Mouse (Mus musculus) telencephalon, adult 2 months (tissue): ENCODE measurements around the gene Mrpl24.
"Not testable (repeated sequence)": the region's sequence is repeated elsewhere in the genome, so short reads cannot be mapped to it uniquely, and the experiment has no call there.

ENCODE experiments used
- DNase-seq: peaks from one replicate; pipeline ENCODE4 v3.0.0-alpha.2; 2011; ENCODE audit warnings: low read depth, low spot score

The Mrpl24 gene

DNA sequence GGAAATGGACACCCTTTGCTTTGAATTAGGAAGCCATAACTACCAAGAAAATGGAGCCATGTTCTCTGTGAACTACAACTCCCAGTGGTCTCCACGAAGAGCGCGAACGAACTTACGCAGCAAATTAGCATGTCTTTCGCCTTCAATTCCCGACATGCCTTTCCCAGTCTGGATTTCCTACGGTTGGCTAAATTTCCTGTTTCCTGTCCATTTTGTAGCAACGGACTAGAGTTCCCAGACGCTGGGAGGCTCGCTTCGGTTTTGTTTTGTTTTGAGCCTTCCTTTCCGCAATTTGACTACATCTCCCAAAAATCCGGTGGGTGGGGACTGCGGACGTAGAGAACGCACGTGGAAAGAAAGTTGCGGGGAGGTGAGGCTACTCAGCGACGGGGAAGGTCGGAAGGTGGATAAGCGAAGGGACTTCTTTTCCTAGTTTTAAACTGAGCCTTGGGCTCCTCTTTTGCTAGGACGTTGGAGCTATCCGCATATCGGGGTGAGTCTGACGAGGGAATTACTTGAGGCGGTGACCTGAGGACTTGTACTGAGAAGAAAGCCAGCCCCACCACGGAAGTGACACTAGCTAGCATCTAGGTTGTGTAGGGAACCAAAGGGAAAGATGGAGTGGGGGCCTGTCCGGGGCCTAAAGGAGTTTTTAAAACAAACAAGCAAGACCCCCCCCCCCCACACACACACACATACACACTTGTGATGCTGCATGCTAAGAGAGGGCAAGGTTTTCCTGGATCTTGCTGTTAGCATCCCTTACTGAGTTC lies at the start of gene Mrpl24:
Gene Mrpl24 (plus strand): TSS at position 171 of the 773 bp plus-strand sequence.
- DNase-seq = peak; percentile 98

DNA sequence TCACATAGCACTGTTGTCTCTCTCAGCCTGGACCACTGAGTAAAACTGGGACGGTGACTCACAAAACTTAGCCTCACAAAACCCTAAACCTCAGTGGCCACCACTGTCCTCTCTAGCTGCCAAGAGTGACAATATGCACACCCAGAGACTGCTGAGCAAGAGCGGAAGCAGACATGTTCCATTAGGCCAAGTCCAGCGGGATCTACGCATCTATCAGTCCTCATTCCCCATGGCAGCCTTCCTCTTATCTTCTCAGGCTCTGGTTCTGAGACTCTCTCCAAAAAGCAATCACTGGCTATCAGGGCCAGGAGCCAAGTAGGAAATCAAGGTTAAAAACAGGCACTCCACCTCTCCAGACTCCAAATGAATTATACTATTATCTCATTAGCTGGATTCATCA lies 41.6 kb upstream of the Mrpl24 start:
- no peak for DNase-seq

DNA sequence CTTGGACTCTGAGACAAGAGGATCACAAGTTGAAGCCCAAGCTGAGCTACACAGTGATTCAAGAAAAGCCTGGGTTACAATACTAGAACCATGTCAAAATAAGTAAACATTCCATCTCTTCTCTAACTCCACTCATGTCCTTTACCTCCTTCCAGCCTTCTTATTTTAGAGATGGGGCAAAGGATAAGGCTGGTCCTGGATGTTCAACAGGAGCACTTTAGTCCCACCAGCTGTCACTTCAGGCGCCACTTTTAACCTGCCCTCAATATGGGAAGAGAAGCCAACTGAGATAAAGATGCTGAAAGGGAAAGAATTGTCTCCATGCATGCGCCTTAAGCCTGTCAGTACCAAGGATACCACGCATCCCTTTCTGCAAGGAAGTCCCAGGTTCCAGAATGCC lies 35.0 kb upstream of the Mrpl24 start:
- DNase-seq = no peak

DNA sequence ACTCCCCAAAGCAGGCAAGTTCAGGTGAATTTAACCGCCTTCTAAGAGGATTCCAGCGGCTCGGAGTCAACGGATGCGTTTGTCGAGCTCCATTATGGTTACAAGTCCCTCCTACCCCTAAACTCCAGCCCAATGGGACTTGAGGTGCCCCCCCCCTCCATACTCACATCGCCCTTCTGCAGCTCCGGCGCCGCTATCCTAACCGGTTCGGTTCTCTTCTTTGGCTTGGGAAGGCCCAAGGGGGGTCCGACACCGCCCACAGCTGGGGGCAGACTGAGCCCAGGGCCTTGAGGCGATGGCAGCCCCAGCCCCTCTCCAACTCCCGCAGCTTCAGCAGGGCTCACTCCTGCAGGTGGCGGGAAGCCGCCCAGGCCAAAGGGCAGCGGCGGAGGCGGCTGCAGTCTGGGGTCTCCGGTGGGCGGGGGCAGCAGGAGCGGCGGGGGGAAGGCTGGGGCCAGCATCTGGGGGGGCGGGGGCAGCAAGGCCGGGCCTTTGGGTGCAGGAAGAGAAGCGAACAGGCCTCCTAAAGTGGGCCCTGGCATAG lies 34.5 kb upstream of the Mrpl24 start:
- DNase-seq = no peak

DNA sequence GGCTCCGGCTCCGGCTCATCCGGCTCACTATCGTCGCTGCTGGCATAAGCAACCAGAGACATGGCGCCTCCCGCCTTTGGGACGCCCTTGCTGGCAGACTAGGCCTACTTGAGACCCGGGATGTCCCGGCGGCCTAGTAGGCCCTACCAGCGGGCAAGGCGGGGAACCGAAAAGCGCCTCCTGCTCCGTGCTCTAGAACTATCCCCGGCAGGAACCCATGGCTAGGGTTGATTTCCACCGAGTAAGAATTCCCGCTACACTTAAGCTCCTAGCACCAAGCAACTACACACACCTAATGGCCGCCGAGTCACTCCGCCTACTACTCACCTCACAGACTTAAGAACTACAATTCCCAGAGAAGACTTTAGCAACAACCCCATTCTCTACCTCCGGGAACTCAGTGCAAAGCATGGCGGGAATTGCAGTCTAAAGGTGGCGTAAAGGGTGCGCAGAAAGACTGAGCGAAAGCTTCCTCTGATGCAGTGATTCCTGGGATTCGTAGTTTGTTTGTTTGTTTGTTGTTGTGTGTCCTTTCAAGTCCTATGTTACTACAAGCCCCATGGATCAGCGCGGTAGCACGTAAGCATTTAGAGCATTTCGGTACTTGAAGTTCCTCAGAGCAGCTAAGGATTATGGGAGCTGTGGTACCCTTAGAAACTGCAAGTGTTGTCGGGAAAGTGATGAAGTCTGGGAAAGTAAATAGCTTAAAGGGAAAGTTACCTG lies 33.9 kb upstream of the Mrpl24 start, which contains the start of gene Prcc:
Gene Prcc (minus strand): TSS at position 328 of the 723 bp plus-strand sequence.
- DNase-seq = peak; percentile 100

DNA sequence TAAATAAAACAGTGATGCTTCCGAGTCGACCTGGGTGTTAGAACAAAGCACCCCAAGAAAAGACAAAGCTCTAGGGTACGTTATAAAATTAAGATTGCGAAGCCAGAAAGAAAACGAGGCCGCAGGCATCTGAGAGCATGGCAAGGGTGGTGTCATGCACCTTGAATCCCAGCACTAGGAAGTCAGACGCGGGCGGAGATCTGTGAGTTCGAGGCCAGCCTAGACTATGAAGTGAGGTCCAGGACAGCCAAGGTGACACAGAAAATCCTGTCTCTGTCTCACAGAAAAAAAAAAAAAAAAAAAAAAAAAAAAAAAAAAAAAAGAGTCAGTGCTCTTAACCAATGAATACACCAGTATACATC lies 33.3 kb upstream of the Mrpl24 start:
- DNase-seq = no peak

DNA sequence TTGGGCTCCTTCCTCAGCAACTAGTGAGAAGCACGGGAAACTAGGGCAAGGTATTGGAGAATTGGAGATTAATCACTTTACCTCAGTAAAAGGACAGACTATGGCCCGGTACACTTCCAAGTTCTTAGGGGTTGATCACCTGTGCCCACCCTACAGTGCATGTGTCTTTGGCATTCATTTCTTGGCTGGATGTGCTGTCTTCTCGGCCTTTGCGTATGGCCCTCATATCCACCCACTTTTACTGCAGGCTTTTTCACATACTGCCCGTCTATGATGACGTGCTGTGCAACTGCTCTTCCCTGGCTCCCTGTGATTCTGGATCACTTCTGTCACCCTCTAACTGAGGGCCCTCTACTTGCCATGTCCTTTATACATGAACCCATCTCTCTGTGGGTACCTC lies 32.9 kb upstream of the Mrpl24 start:
- DNase-seq = no peak

DNA sequence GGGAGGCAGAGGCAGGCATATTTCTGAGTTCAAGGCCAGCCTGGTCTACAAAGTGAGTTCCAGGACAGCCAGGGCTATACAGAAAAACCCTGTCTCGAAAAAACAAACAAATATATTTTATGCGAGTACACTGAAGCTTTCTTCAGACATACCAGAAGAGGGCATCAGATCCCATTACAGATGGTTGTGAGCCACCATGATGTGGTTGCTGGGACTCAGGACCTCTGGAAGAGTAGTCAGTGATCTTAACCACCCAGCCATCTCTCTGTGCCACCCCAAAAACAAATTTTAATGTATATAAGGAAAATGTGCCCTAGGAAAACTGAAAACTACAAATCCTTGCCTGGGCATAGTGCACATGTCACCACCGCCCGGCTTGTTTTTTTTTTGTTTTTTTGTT lies 31.9 kb upstream of the Mrpl24 start:
- DNase-seq = not testable (repeated sequence)

DNA sequence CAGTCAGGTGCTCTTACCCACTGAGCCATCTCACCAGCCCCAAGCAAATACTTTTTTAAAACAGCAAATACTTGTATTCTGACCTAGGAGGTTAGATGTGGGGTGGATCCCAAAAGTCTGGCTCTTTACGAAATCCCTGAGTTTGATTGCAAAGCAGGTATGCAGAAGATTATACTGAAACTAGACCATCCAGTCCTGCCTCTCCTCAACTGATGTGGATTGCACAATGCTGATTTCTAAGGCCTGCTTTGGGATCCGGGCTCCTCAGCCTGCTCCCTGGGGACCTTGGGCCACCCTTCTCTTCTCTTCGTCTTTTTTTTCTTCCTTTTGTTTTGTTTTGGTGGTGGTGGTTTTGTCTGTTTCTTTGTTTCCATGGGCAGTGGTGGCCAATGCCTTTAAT lies 27.8 kb upstream of the Mrpl24 start:
- no peak for DNase-seq

DNA sequence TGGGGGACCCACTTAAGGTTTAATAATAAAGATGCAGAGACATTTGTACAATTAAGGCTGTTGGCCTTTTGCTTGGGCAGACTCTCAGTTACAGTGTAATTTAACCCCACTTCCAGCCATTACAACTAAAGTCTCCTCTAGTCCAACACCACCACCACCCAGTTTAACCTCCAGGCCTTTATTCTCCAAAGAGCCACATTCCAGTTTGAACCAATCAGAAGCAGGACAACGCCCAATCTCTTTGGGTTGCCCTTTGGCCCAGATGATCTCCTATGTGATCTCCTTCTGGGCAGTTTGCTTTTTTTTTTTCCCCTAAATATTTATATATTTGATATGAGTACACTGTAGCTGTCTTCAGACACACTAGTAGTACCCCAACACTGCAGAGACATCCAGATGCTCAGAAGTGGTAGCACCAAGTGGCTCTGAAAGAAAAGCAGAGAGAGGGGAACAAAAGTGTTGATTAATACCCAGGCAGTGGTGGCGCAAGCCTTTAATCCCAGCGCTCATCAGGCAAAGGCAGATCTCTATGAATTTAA lies 25.9 kb upstream of the Mrpl24 start:
- no peak for DNase-seq

DNA sequence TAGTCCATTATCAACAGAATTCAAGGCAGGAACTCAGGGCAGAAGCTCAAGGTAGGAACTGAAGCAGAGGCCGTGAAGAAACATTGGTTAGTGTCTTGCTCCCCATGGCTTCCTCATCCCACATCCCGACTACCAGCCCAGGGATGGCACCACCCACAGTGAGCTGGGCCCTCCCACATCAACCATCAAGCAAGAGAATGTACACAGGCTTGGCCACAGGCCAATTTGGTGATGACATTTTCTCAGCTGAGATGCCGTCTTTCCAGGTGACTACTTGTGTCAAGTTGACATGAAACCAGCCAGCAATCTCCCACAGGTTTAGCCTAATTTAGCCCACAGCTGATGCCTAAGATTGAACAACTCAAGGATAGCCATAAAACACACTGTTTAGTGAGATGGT lies 20.0 kb upstream of the Mrpl24 start:
- DNase-seq = no peak

DNA sequence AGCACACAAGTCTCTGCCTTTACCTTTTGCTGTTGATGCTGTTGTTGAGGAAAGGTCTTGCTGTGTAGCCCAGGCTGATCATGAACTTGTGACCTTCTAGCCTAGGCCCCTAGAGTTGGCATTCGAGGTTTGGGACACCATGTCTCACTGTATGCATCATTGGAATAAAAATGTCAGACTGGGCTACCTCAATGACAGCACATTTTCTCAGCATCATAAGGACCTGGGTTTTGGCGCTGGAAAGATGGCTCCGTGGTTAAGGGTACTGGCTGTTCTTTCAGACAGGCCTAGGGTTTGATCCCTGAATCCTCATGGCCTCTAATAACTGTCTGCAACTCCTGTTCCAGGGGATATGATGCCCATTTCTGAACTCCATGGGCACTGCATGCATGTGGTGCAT lies 19.5 kb upstream of the Mrpl24 start:
- DNase-seq = no peak

DNA sequence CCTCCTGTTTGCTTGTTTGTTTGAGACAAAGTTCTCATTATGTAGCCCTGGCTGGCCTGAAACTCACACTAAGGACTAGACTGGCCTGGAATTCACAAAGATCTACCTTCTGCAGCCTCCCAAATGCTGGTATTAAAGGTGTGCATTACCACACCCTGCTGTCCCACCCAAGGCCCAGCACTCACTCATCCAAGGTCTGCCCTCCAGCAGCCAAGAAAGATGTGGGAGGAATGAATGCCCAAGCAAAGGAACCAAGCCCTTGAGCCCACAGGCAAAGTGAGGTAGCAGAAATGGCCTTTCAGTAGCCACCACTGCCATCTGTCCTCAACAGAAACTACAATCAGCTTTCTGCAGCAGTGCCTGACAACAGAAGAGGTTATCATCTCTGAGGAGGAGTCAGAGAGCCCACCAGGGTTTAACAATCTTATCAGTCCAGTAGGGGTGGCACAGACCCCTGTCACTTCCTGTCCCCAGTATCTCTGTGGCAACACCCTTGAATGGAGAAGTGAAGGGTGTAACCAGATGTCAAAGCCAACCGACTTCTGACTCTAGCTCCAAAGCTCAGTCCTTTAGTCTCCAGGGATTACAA lies 18.2 kb upstream of the Mrpl24 start:
- no peak for DNase-seq

DNA sequence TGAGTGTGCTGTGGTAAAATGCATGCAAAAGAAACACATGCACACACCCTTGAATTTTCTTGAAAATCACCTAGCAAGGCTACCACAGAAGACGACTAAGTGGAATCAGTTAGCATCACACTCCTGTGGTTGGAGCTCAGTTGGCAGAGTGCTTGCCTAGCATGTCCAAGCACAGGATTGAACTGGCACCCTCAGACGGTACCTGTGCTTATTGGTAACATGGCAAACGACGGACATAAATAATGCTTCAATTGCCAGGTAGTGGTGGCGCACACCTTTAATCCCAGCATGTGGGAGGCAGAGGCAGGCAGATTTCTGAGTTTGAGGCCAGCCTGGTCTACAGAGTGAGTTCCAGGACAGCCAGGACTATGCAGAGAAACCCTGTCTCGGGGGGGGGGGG lies 17.3 kb upstream of the Mrpl24 start:
- not testable (repeated sequence) for DNase-seq

DNA sequence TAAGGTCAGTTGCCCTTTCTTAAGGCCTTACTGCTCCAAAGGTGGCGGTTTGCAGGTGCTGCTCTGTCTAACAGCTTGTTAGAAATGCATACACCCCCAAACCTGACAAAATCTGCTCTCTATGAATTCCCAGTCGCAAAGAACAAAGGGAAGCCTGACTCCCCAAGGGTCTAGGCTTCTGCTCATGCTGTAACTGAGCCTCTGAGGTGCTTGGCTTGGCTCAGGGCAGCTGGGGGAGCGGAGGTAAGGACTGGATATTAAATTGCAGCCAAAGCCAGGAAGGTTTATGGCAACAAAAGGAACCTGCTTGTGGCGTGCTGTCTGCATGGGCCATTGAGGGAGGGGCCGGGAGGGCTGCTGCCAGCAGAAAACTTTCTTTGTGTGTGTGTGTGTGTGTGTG lies 15.5 kb upstream of the Mrpl24 start:
- DNase-seq = no peak

DNA sequence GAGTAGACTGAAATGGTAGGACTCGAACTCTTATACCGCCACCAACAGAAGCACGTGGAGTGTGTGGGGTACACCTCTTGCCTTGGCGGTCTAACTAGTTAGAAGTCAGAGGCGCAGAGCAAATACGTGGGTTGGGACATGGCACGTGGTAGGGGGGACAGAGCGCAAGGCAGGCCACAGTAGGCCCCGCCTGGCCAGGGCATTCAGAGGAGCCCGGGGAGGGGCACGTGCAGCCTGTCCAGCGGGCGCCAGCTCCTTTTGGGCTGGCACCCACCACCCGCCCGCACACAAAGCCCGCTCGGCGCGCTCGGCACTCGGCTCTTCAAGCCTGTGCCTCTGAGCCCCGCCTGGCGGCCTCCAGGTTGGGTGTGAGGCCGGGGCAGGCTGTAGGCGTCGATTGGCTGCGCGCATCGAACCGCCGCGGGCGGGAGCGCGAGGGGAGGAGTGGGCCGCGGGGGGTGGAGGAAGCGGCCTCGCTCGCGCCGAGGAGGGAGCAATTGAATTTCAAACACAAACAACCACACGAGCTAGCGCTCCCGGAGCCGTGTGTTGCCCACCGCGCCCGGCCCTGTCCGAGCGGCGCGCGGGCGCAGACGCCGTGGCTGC lies 13.3 kb upstream of the Mrpl24 start, which contains the start of gene Hdgf:
Gene Hdgf (plus strand): TSS at position 442 of the 606 bp plus-strand sequence.
- DNase-seq = peak; percentile 93

DNA sequence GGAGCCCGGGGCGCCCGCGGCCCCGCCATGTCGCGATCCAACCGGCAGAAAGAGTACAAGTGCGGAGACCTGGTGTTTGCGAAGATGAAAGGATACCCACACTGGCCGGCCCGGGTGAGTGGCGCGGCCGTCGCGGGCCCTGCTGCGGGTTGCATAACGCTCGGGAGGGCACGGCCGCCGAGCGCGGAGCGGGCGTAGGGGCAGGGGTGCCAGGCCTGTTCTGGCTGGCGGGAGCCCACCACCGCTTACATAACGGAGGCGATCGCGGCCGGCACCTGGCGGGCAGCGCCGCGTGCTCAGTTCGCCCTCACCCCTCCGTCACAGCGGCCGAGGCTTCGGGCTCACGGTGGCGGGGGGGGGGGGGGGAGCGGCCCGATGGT lies 12.7 kb upstream of the Mrpl24 start:
- no peak for DNase-seq

DNA sequence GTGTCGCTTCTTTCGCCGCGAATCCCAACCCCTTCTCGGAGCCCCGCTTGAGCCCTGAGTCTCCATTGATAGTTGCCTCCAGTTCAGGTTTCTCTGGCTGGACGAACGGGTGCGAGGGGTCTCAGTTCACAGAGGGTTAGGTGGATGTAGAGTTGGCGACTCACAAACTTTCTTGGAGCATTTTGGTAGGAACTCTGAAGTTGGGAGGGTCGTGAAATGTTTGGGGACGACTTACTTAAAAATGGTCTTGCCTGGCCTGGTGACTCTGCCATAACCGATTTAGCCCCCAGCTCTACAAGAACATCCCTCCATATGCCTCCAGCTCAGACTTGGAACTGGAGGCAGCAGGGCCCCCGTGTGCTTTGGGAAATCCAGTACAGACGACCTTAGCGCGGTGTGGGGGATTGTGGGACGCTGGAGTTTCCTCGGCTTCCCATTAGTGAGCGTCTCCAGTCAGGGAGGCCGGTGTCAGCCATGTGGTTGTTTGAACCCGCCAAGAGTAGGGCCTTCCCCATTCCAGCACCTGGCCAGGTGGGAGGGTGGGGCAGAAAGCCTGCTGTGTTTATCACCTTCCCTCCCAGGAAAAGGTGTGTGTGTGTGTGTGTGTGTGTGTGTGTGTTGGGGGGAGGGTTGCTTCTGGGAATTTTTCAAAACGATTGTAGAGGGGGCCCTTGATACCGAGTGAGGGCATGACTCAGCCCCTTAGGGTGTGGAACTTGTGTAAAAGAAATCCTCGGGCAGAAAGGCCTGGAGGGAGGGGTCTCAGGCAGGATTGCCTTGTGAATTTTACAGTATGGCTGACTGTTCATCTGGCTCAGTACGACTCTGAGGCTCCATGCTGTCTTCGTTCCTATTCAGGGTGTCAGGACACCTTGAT lies 12.1 kb upstream of the Mrpl24 start:
- no peak for DNase-seq

DNA sequence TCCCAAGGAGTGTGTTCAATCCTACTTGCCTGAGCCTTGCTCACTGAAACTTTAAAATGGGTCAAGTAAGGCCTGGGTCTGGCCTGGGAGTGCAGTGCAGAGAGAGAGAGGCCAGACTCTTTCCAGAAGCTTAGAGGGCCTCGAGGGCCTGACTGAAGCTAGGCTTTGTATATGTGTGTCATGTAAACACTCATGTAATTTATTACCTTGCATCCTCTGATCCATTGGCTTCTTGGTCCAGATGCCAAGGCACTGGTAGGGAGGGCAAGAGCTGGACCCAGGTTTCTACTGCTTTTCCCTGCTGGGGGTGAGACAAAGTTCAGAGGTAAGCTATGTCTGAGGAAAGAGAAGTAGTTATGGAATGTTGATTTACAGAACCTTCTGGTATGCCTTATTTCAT lies 11.4 kb upstream of the Mrpl24 start:
- DNase-seq = no peak

DNA sequence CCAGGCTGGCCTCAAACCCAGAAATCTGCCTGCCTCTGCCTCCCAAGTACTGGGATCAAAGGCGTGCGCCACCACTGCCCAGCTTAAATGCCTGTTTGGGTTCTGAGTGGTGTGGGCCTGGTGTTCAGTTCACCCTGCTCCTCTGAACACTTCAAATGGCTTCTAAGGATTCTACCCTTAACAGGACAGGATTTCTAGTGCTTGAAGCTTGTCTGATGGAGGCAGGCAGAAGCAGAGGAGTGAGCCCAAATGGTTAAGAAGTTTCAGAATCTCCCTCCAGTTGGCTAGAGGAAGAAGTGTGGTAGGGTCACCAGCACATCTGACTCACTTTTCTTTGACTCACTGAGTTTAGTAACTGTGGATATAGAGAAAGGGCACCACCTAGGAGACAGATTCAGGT lies 9.9 kb upstream of the Mrpl24 start:
- no peak for DNase-seq

DNA sequence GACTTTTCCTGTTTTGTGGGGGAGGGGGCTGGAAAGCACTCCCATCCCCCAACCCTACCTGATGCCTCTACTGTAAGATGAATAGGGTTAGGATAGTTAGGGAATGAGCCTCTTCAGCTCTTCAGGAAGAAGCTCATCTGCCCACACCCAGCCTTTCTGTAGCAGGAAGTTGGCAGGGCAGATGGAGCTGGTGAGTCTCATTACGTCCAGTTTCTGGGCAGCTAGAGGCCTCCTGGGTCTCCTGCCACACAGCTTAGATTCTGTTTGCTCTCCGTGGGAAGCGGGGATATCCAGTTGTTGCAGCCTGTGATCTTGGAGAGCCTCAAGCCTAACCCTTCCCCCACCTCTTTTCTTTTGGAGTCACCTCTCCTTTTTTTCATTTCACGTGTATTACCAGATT lies 9.4 kb upstream of the Mrpl24 start:
- no peak for DNase-seq
